Mouse (Mus musculus) forebrain, embryonic 11.5 days (tissue): ENCODE data around the gene Pcyt1a. TPM values are rescaled to one million over a fixed set of nuclear protein-coding genes. Genes with fewer than 3 reads are reported as not detected.

Experiments used
- ATAC-seq: fragments of 200-750 bp; cut with Nextera tagmentation; replicated peaks from 2 replicates; pipeline ENCODE4 v1.8.0; 2017; ENCODE audit warnings: moderate TSS enrichment; ENCODE audit not compliant: low FRiP score
- DNase-seq: peaks from one replicate; pipeline ENCODE4 v3.0.0-alpha.2; 2017; ENCODE audit warnings: low spot score
- H3K27ac ChIP-seq: fragments of 300-500 bp; sonication (generic); 2 replicates; pipeline ENCODE4 v1.5.1; 2014; ENCODE audit warnings: low read depth, low read length
- H3K27me3 ChIP-seq: fragments of 300-500 bp; sonication (generic); 2 replicates; pipeline ENCODE4 v1.6.1; 2014; ENCODE audit warnings: mild to moderate bottlenecking, low read length, mixed read lengths; ENCODE audit not compliant: control insufficient read depth, insufficient read depth
- H3K36me3 ChIP-seq: fragments of 300-500 bp; sonication (generic); 2 replicates; pipeline ENCODE4 v1.6.1; 2014; ENCODE audit warnings: mild to moderate bottlenecking, low read length, moderate library complexity, mixed read lengths; ENCODE audit not compliant: control insufficient read depth, insufficient read depth
- H3K4me1 ChIP-seq: fragments of 300-500 bp; sonication (generic); replicated peaks from 2 replicates; pipeline ENCODE4 v1.6.1; 2014; ENCODE audit warnings: low read length, mixed read lengths; ENCODE audit not compliant: control insufficient read depth, insufficient read depth
- H3K4me2 ChIP-seq: fragments of 300-500 bp; sonication (generic); 2 replicates; pipeline ENCODE4 v1.6.1; 2014; ENCODE audit warnings: low read depth, mild to moderate bottlenecking, low read length, moderate library complexity, mixed read lengths; ENCODE audit not compliant: severe bottlenecking
- H3K4me3 ChIP-seq: fragments of 300-500 bp; sonication (generic); 2 replicates; pipeline ENCODE4 v1.5.1; 2014; ENCODE audit warnings: low read depth, low read length
- H3K9ac ChIP-seq: fragments of 300-500 bp; sonication (generic); 2 replicates; pipeline ENCODE4 v1.6.1; 2014; ENCODE audit warnings: low read length
- H3K9me3 ChIP-seq: fragments of 300-500 bp; sonication (generic); 2 replicates; pipeline ENCODE4 v1.6.1; 2016; ENCODE audit warnings: low read length, mixed read lengths; ENCODE audit not compliant: control insufficient read depth
- WGBS: fragments of 180-500 bp; shearing (Covaris S2); extraction: QIAGEN DNeasy Blood & Tissue Kit; methylation state at CpG from one replicate; pipeline ENCODE4 v1.1.7; 2014; 5-methylcytosine and 5-hydroxymethylcytosine counted together
- polyA plus RNA-seq: library from polyadenylated mRNA; unstranded; fragments of >200 nt; fragmentation: Nextera tagmentation; extraction: Ambion mirVana; gene quantifications from 2 replicates; pipeline ENCODE4 v1.2.1, GENCODE M21; 2014

Gene Pcyt1a
- polyA plus RNA-seq, 1 experiment from 2014 or later: 41.9 TPM

- DNase-seq (no peak), ATAC-seq (no peak)
- 87% methylated on average over 6 of the region's 6 CpGs for WGBS
- Histone ChIP-seq H3K4me1 (peaks cover 3% of the 10 kb centered on the region; the same call in 1 of the 2 replicates), H3K9me3 (no peaks in the 10 kb centered on the region), H3K4me3 (no peak overlapping the region), H3K9ac (no peak overlapping the region), H3K27ac (no peak overlapping the region), H3K27me3 (no peaks in the 10 kb centered on the region), H3K4me2 (no peak overlapping the region), H3K36me3 (no peaks in the 10 kb centered on the region)
Observed at GRCm38 (mm10) chr16:32522578-32523194, 92.0 kb downstream of the Pcyt1a start.

GRCm38 (mm10) chr16:32523462-32524243 lies 92.9 kb downstream of the Pcyt1a start:
- WGBS: 71% methylated on average over 8 of the region's 8 CpGs
- Histone ChIP-seq H3K9ac (no peak overlapping the region; the same call in 1 of the 2 replicates), H3K4me1 (peaks cover 3% of the 10 kb centered on the region; the same call in 1 of the 2 replicates), H3K4me2 (no peak overlapping the region), H3K27me3 (no peaks in the 10 kb centered on the region), H3K36me3 (no peaks in the 10 kb centered on the region), H3K27ac (0 out of 2 replicates have a peak overlapping the region, but pooled peaks have one; percentile 12), H3K9me3 (no peaks in the 10 kb centered on the region), H3K4me3 (no peak overlapping the region)
- ATAC-seq: no peak; the same call in 1 of the 2 replicates
- DNase-seq: no peak

- DNase-seq (no peak), ATAC-seq (no peak)
- Histone ChIP-seq H3K9me3 (no peaks in the 10 kb centered on the region), H3K36me3 (no peaks in the 10 kb centered on the region), H3K4me1 (peaks cover 3% of the 10 kb centered on the region; the same call in 1 of the 2 replicates), H3K27ac (0 out of 2 replicates have a peak overlapping the region, but pooled peaks have one; percentile 12), H3K4me2 (no peak overlapping the region), H3K27me3 (no peaks in the 10 kb centered on the region), H3K9ac (no peak overlapping the region; the same call in 1 of the 2 replicates), H3K4me3 (no peak overlapping the region)
- WGBS: 82% methylated on average over 5 of the region's 5 CpGs
Observed at GRCm38 (mm10) chr16:32524244-32524615, 93.5 kb downstream of the Pcyt1a start.

Other genes starting within 250 kb of the Pcyt1a start
- gene Fbxo45, start 183.8 kb upstream of the Pcyt1a start, polyA plus RNA-seq: 28.0 and 31.1 TPM in 2 replicates
- gene Wdr53, start 183.7 kb upstream of the Pcyt1a start, polyA plus RNA-seq: 17.4 and 20.3 TPM in 2 replicates
- not detected in 2 replicates for gene Smco1, start 159.5 kb upstream of the Pcyt1a start, polyA plus RNA-seq
- 36.6 and 40.9 TPM in 2 replicates for gene Rnf168, start 153.5 kb upstream of the Pcyt1a start, polyA plus RNA-seq
- 24.6 and 28.8 TPM in 2 replicates for gene Ubxn7, start 98.7 kb upstream of the Pcyt1a start, polyA plus RNA-seq
- not detected in 2 replicates for gene Tm4sf19, start 30.4 kb upstream of the Pcyt1a start, polyA plus RNA-seq
- gene Tctex1d2, start 11.2 kb upstream of the Pcyt1a start, polyA plus RNA-seq: 33.1 and 36.1 TPM in 2 replicates
- 0.23 and 0.29 TPM in 2 replicates for gene Slc51a, start 57.0 kb downstream of the Pcyt1a start, polyA plus RNA-seq
- not detected in 2 replicates for gene Zdhhc19, start 65.3 kb downstream of the Pcyt1a start, polyA plus RNA-seq
- gene Tfrc, start 178.0 kb downstream of the Pcyt1a start, polyA plus RNA-seq: 68.4 and 73.6 TPM in 2 replicates
- gene Tnk2, start 213.0 kb downstream of the Pcyt1a start, polyA plus RNA-seq: 11.2 and 12.1 TPM in 2 replicates